Mouse (Mus musculus): ENCODE measurements around the gene Acvr1b. TPM values are rescaled to one million over a fixed set of nuclear protein-coding genes. Genes with fewer than 3 reads are reported as not detected.
A peak's percentile ranks its signal among the peaks of the same experiment; 100 is the strongest.

The Acvr1b gene
- polyA plus RNA-seq, 1 experiment, result 3.1 TPM

- no peak overlapping the region for H3K4me3 ChIP-seq (ENCODE audit: insufficient read depth, low read depth, low read length)
- peak overlapping the region; percentile 1 for H3K27ac ChIP-seq (replicated peaks; ENCODE audit: low read depth, low read length)
- H3K4me1 ChIP-seq (ENCODE audit: control insufficient read depth, insufficient read depth, insufficient read length, low read length), result peaks cover 5% of the 10 kb centered on the region
Measured at GRCm38 (mm10) chr15:101141061-101141541, 32.8 kb upstream of the Acvr1b start.

DNA sequence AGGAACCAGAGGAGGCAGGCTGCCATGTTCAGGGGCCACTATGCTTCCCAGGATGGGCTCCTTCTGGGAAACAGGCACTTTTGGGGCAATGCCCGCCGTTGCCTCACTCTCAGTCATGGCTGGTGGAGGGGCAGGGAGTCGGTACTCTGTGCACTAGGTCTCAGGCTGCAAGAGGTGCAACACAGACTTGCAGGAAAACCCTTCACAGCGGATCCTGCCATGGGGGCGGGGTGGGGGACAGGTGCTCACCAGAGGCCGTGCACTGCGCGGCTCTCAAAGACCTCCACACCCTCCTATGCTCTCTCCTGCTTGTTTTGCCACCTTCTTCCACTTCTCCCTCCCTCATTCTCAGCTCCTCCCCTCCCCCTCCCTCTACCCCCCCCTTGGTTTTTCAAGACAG, 31.2 kb upstream of the Acvr1b start:
- H3K4me1 ChIP-seq (ENCODE audit: control insufficient read depth, insufficient read depth, insufficient read length, low read length), result peaks cover 12% of the 10 kb centered on the region
- no peak overlapping the region for H3K27ac ChIP-seq (replicated peaks; ENCODE audit: low read depth, low read length)
- H3K4me3 ChIP-seq (ENCODE audit: insufficient read depth, low read depth, low read length), result no peak overlapping the region

DNA sequence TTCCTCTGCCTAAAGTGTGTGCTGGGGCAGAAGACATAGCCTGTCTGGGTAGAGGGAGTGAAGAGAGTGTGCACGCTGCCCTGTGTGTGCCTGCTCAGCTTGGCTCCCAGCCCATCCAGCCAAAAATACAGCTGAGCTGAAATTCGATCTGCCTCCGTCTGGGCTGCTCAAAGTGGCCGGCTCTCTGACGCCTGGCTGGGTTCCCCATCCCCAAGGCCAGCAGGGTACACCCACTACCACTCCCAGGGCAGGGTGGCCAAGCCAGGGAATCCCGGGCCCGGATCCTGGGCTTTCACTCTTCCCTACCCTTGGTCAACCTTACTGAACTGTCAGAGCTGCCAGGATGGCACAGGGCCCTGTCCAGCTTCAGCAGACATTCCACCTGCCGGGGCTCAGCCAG, 30.4 kb upstream of the Acvr1b start:
- H3K4me3 ChIP-seq (ENCODE audit: insufficient read depth, low read depth, low read length), result no peak overlapping the region
- H3K4me1 ChIP-seq (ENCODE audit: control insufficient read depth, insufficient read depth, insufficient read length, low read length), result peaks cover 9% of the 10 kb centered on the region
- no peak overlapping the region for H3K27ac ChIP-seq (replicated peaks; ENCODE audit: low read depth, low read length)

- Histone ChIP-seq H3K4me3 (ENCODE audit: insufficient read depth, low read depth, low read length) (no peak overlapping the region), H3K27ac (replicated peaks; ENCODE audit: low read depth, low read length) (peak overlapping the region; percentile 4; the same call in 1 of the 2 replicates), H3K4me1 (ENCODE audit: control insufficient read depth, insufficient read depth, insufficient read length, low read length) (peaks cover 9% of the 10 kb centered on the region)
Measured at GRCm38 (mm10) chr15:101144176-101144575, 29.7 kb upstream of the Acvr1b start.

GRCm38 (mm10) chr15:101144779-101145178, 29.1 kb upstream of the Acvr1b start:
- Histone ChIP-seq H3K27ac (replicated peaks; ENCODE audit: low read depth, low read length) (peak overlapping the region; percentile 4), H3K4me1 (ENCODE audit: control insufficient read depth, insufficient read depth, insufficient read length, low read length) (peaks cover 9% of the 10 kb centered on the region), H3K4me3 (ENCODE audit: insufficient read depth, low read depth, low read length) (0 out of 2 replicates have a peak overlapping the region, but pooled peaks have one; percentile 6)

DNA sequence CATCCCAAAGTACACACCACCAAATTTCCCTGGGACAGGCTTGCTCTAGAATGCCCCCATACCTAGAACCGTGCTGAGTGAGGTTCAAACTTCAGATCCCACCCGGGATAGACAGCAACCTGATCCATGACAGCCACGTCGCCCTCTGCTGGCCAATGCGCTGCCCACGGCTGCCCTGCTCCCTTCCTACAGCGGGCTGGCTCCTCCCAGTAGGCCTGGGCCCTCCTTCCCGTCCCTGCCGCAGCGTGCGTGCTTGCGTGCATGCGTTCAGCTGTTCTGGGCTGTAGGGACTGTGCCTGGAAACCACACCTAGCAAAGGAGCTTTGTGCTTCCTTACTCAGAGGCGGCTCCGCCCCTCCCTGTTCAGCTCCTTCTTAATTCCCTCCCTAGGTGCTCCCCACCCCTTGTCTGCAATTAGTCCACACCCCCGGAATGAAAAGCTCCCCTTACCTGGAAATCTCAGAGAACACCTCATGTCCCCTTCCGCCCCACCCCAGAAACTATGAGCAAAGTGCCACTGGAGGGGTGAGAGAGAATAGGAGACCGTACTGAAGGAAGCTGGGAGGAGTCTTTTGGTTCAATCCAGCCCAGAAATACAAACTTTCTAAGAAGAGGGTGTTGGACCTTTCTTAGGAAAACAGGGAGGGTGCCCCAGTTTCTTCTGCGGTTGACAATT, 28.3 kb upstream of the Acvr1b start:
- H3K4me3 ChIP-seq (ENCODE audit: insufficient read depth, low read depth, low read length), result peak overlapping the region; percentile 39
- peaks cover 9% of the 10 kb centered on the region for H3K4me1 ChIP-seq (ENCODE audit: control insufficient read depth, insufficient read depth, insufficient read length, low read length)
- H3K27ac ChIP-seq (replicated peaks; ENCODE audit: low read depth, low read length), result peak overlapping the region; percentile 61

- Histone ChIP-seq H3K27ac (replicated peaks; ENCODE audit: low read depth, low read length) (peak overlapping the region; percentile 61), H3K4me1 (ENCODE audit: control insufficient read depth, insufficient read depth, insufficient read length, low read length) (peaks cover 9% of the 10 kb centered on the region), H3K4me3 (ENCODE audit: insufficient read depth, low read depth, low read length) (peak overlapping the region; percentile 39)
Measured at GRCm38 (mm10) chr15:101146100-101146965, 27.5 kb upstream of the Acvr1b start.

GRCm38 (mm10) chr15:101147115-101147909, 26.6 kb upstream of the Acvr1b start:
- Histone ChIP-seq H3K4me1 (ENCODE audit: control insufficient read depth, insufficient read depth, insufficient read length, low read length) (peaks cover 9% of the 10 kb centered on the region), H3K27ac (replicated peaks; ENCODE audit: low read depth, low read length) (no peak overlapping the region), H3K4me3 (ENCODE audit: insufficient read depth, low read depth, low read length) (no peak overlapping the region)

GRCm38 (mm10) chr15:101147910-101148273, 26.0 kb upstream of the Acvr1b start:
- no peak overlapping the region for H3K27ac ChIP-seq (replicated peaks; ENCODE audit: low read depth, low read length)
- H3K4me3 ChIP-seq (ENCODE audit: insufficient read depth, low read depth, low read length), result no peak overlapping the region
- H3K4me1 ChIP-seq (ENCODE audit: control insufficient read depth, insufficient read depth, insufficient read length, low read length), result peaks cover 9% of the 10 kb centered on the region

DNA sequence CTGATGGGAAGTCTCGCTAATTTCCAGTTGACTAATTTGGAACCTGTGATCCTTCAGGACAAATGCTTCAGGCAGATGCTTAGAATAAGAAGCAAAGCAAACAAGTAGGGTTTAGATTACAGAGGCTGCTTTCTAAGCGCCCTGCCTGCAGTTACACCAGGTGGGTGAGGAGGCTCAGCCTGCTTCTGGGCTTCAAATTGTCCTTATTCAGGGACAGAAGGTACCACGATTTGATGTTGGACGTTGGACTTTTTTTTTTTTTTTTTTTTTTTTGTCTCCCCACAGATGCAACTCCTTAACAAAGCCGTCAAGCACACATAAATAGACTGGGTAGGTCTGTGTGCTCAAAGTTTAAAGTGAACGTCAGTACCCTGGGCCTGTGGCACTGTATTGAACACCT, 25.3 kb upstream of the Acvr1b start:
- Histone ChIP-seq H3K4me3 (ENCODE audit: insufficient read depth, low read depth, low read length) (no peak overlapping the region), H3K27ac (replicated peaks; ENCODE audit: low read depth, low read length) (no peak overlapping the region), H3K4me1 (ENCODE audit: control insufficient read depth, insufficient read depth, insufficient read length, low read length) (peaks cover 9% of the 10 kb centered on the region; the same call in 1 of the 2 replicates)

- H3K4me1 ChIP-seq (ENCODE audit: control insufficient read depth, insufficient read depth, insufficient read length, low read length), result peaks cover 2% of the 10 kb centered on the region; the same call in 1 of the 2 replicates
- no peak overlapping the region for H3K4me3 ChIP-seq (ENCODE audit: insufficient read depth, low read depth, low read length)
- H3K27ac ChIP-seq (replicated peaks; ENCODE audit: low read depth, low read length), result no peak overlapping the region
Measured at GRCm38 (mm10) chr15:101151409-101152261, 22.2 kb upstream of the Acvr1b start.

GRCm38 (mm10) chr15:101154700-101155616, 18.9 kb upstream of the Acvr1b start:
- no peak overlapping the region for H3K4me3 ChIP-seq (ENCODE audit: insufficient read depth, low read depth, low read length)
- H3K27ac ChIP-seq (replicated peaks; ENCODE audit: low read depth, low read length), result no peak overlapping the region
- H3K4me1 ChIP-seq (ENCODE audit: control insufficient read depth, insufficient read depth, insufficient read length, low read length), result no peaks in the 10 kb centered on the region

DNA sequence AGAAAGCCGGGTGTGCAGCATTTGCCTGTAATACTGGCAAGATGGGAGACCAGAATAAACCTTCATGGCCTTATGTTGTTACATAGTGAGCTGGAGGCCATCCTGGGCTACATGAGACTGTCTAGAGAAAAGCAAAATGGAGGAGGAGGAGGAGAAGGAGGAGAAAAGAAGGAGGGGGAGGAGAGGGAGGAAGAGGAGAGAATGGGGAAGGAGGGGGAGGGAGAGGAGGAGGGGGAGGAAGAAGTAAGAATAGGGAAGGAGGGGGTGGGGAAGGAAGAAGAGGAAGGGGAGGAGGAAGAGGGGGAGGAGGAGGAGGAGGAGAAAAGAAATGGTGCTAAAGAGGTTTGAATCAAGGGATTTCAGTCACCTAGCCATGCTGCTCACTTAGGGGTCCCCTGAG, 13.7 kb upstream of the Acvr1b start:
- H3K4me3 ChIP-seq (ENCODE audit: insufficient read depth, low read depth, low read length), result no peak overlapping the region
- no peak overlapping the region for H3K27ac ChIP-seq (replicated peaks; ENCODE audit: low read depth, low read length)
- no peaks in the 10 kb centered on the region for H3K4me1 ChIP-seq (ENCODE audit: control insufficient read depth, insufficient read depth, insufficient read length, low read length)

Data from brown adipose tissue, adult 24 weeks (tissue).